Mouse (Mus musculus) testis, adult 2 months (tissue): ENCODE results near the gene Fancg. TPM values are rescaled to one million over a fixed set of nuclear protein-coding genes. Genes with fewer than 3 reads are reported as not detected.
A peak's percentile ranks its signal among the peaks of the same experiment; 100 is the strongest.

ENCODE experiments used
- H3K27ac ChIP-seq: fragments of 200-500 bp; 2 replicates; pipeline ENCODE4 v1.5.1; 2012; ENCODE audit warnings: low read depth, low read length; ENCODE audit not compliant: control insufficient read depth, insufficient read depth
- H3K27me3 ChIP-seq: fragments of 200-500 bp; 2 replicates; pipeline ENCODE4 v1.6.1; 2012; ENCODE audit warnings: mild to moderate bottlenecking, low read length, moderate library complexity; ENCODE audit not compliant: control insufficient read depth, insufficient read depth
- H3K36me3 ChIP-seq: fragments of 200-500 bp; 2 replicates; pipeline ENCODE4 v1.6.1; 2012; ENCODE audit warnings: mild to moderate bottlenecking, low read length; ENCODE audit not compliant: control insufficient read depth, insufficient read depth
- H3K4me1 ChIP-seq: fragments of 200-500 bp; 2 replicates; pipeline ENCODE4 v1.6.1; 2012; ENCODE audit warnings: low read length; ENCODE audit not compliant: control insufficient read depth, insufficient read depth
- H3K4me3 ChIP-seq: fragments of 200-500 bp; 2 replicates; pipeline ENCODE4 v1.5.1; 2012; ENCODE audit warnings: low read depth, mild to moderate bottlenecking, low read length, moderate library complexity, mixed read lengths; ENCODE audit not compliant: control insufficient read depth
- CTCF ChIP-seq: fragments of 200-500 bp; IDR thresholded peaks from 2 replicates; pipeline ENCODE4 v1.5.1; 2012; ENCODE audit warnings: low read depth, mild to moderate bottlenecking, inconsistent platforms, low read length, moderate library complexity; ENCODE audit not compliant: control insufficient read depth, insufficient read depth, insufficient replicate concordance
- POLR2A ChIP-seq: fragments of 200-500 bp; IDR thresholded peaks from 2 replicates; pipeline ENCODE4 v1.6.1; 2012; ENCODE audit warnings: low read depth, mild to moderate bottlenecking, inconsistent platforms, low read length, moderate library complexity; ENCODE audit not compliant: control insufficient read depth
- polyA plus RNA-seq: library from polyadenylated mRNA; depleted of rRNA; stranded (reverse); fragments of >200 nt; gene quantifications from 2 replicates; pipeline ENCODE4 v1.2.3, GENCODE M21; 2012

Fancg gene
- polyA plus RNA-seq, 1 experiment = 96.4 TPM

GRCm38 (mm10) chr4:43032501-43032900 lies 22.2 kb upstream of the Fancg start:
- TF ChIP-seq CTCF = no peak
- TF ChIP-seq POLR2A = no peak
- no peak overlapping the region for H3K4me3 ChIP-seq
- no peaks in the 10 kb centered on the region for H3K27me3 ChIP-seq
- H3K4me1 ChIP-seq = peaks cover 4% of the 10 kb centered on the region; the same call in 1 of the 2 replicates
- no peaks in the 10 kb centered on the region for H3K36me3 ChIP-seq
- H3K27ac ChIP-seq = no peak overlapping the region

GRCm38 (mm10) chr4:43031237-43031995 lies 21.1 kb upstream of the Fancg start, which contains the start of gene Stoml2:
Stoml2 (minus strand) TSS chr4:43031710.
- peak; percentile 60 for TF ChIP-seq POLR2A
- TF ChIP-seq CTCF = no peak
- H3K36me3 ChIP-seq = no peaks in the 10 kb centered on the region
- peak within 1 kb of the TSS; percentile 85 for H3K27ac ChIP-seq
- H3K4me1 ChIP-seq = peaks cover 4% of the 10 kb centered on the region; the same call in 1 of the 2 replicates
- H3K27me3 ChIP-seq = no peaks in the 10 kb centered on the region
- peak within 1 kb of the TSS; percentile 87 for H3K4me3 ChIP-seq

- no peaks in the 10 kb centered on the region for H3K27me3 ChIP-seq
- H3K4me3 ChIP-seq = peak overlapping the region; percentile 87
- TF ChIP-seq CTCF = no peak
- TF ChIP-seq POLR2A = no peak
- H3K27ac ChIP-seq = peak overlapping the region; percentile 41
- H3K4me1 ChIP-seq = peaks cover 4% of the 10 kb centered on the region; the same call in 1 of the 2 replicates
- H3K36me3 ChIP-seq = no peaks in the 10 kb centered on the region
Measured at GRCm38 (mm10) chr4:43030780-43031230, 20.5 kb upstream of the Fancg start.

- Histone ChIP-seq H3K27me3 (no peaks in the 10 kb centered on the region), H3K4me1 (peaks cover 4% of the 10 kb centered on the region; the same call in 1 of the 2 replicates), H3K36me3 (no peaks in the 10 kb centered on the region), H3K4me3 (peak overlapping the region; percentile 87; the same call in 1 of the 2 replicates), H3K27ac (0 out of 2 replicates have a peak overlapping the region, but pooled peaks have one; percentile 41)
- TF ChIP-seq POLR2A = no peak
- no peak for TF ChIP-seq CTCF
Measured at GRCm38 (mm10) chr4:43030352-43030751, 20.0 kb upstream of the Fancg start.

- no peak for TF ChIP-seq POLR2A
- no peak for TF ChIP-seq CTCF
- Histone ChIP-seq H3K36me3 (no peaks in the 10 kb centered on the region), H3K4me3 (no peak overlapping the region), H3K27me3 (no peaks in the 10 kb centered on the region), H3K4me1 (peaks cover 8% of the 10 kb centered on the region), H3K27ac (no peak overlapping the region)
Measured at GRCm38 (mm10) chr4:43029749-43030148, 19.4 kb upstream of the Fancg start.

GRCm38 (mm10) chr4:43029121-43029520 lies 18.8 kb upstream of the Fancg start:
- no peaks in the 10 kb centered on the region for H3K27me3 ChIP-seq
- no peak overlapping the region for H3K4me3 ChIP-seq
- no peak overlapping the region for H3K27ac ChIP-seq
- peaks cover 12% of the 10 kb centered on the region for H3K4me1 ChIP-seq
- TF ChIP-seq CTCF = no peak
- no peak for TF ChIP-seq POLR2A
- no peaks in the 10 kb centered on the region for H3K36me3 ChIP-seq

GRCm38 (mm10) chr4:43025084-43025960 lies 15.0 kb upstream of the Fancg start, which contains the start of gene Pigo:
Pigo (minus strand) TSS chr4:43025819.
- H3K4me3 ChIP-seq = peak within 1 kb of the TSS; percentile 98
- H3K27ac ChIP-seq = peak within 1 kb of the TSS; percentile 93
- H3K4me1 ChIP-seq = peaks cover 12% of the 10 kb centered on the region
- H3K27me3 ChIP-seq = no peaks in the 10 kb centered on the region
- no peaks in the 10 kb centered on the region for H3K36me3 ChIP-seq
- TF ChIP-seq POLR2A = peak; percentile 86
- TF ChIP-seq CTCF = peak; percentile 93
